Mouse (Mus musculus): Measurements from ENCODE around the gene Map3k20. TPM values are rescaled to one million over a fixed set of nuclear protein-coding genes. Genes with fewer than 3 reads are reported as not detected.
A peak's percentile ranks its signal among the peaks of the same experiment; 100 is the strongest.

Gene Map3k20
- total RNA-seq, 1 experiment from 2014 or later, result 39.2 TPM

GRCm38 (mm10) chr2:72267390-72267789 lies 18.0 kb upstream of the Map3k20 start:
- no peak for ATAC-seq (replicated peaks in 1 of 2; ENCODE audit: insufficient read depth in 1 of 2, low FRiP score in 2 of 2, low TSS enrichment in 1 of 2, low read depth in 1 of 2, poor library complexity in 2 of 2, severe bottlenecking in 2 of 2)

DNA sequence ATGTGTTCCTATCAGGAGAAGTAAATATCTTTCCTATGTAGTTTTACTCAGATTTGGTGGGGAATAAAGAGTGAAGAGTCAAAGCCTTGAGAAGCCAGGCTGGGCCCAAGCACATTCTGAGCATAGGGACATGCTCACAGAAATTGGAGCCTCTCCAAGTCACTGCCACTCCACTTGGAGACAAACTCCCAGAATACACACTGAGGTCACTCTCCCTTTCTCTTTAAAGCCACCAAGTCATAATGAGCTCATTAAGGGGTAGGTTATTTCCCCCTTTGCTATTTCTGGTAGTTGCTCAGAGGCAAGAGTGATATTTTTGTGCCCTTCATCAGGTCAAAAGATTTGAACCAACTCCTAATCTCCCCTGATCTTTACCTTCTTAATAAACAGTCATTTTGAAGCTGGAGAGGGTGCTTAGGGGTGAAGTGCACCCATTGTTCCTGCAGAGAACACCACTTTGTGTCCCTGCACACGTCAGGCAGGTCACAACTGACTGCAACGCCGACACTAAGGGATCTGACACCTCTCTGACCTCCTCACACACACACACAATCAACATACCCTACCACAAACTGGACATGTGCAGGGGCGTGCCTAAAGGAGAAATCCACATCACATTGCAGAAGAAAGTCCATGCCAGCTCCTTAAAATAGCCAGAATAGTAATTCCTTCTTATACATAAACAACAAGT lies 15.6 kb upstream of the Map3k20 start:
- no peak for ATAC-seq (replicated peaks in 1 of 2; ENCODE audit: insufficient read depth in 1 of 2, low FRiP score in 2 of 2, low TSS enrichment in 1 of 2, low read depth in 1 of 2, poor library complexity in 2 of 2, severe bottlenecking in 2 of 2)

- no peak for ATAC-seq (replicated peaks in 1 of 2; ENCODE audit: insufficient read depth in 1 of 2, low FRiP score in 2 of 2, low TSS enrichment in 1 of 2, low read depth in 1 of 2, poor library complexity in 2 of 2, severe bottlenecking in 2 of 2)
Measured at GRCm38 (mm10) chr2:72278247-72278873, 7.1 kb upstream of the Map3k20 start.

- no peak for ATAC-seq (replicated peaks in 1 of 2; ENCODE audit: insufficient read depth in 1 of 2, low FRiP score in 2 of 2, low TSS enrichment in 1 of 2, low read depth in 1 of 2, poor library complexity in 2 of 2, severe bottlenecking in 2 of 2)
Measured at GRCm38 (mm10) chr2:72280524-72280923, 4.9 kb upstream of the Map3k20 start.

DNA sequence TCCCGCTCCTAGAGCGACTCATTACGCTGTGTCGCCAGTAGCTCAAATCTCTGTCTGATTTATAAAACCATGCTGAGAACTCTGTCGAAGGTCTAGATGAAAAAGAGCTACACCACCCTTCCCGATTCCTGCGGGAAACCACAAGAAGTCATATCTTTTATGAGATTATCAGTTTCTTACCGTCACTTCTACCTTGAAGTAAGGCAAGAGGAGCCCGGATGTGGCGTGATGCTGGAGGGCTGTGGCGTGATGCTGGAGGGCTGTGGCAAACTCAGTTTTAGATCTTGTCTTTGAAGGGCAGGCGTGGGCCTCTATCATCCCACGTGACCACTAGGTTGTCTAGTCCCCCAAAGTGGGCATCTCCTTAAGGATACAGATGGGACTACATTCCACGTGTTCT lies 3.5 kb upstream of the Map3k20 start:
- ATAC-seq (replicated peaks in 1 of 2; ENCODE audit: insufficient read depth in 1 of 2, low FRiP score in 2 of 2, low TSS enrichment in 1 of 2, low read depth in 1 of 2, poor library complexity in 2 of 2, severe bottlenecking in 2 of 2), result no peak

GRCm38 (mm10) chr2:72282733-72283132 lies 2.7 kb upstream of the Map3k20 start:
- ATAC-seq (replicated peaks in 1 of 2; ENCODE audit: insufficient read depth in 1 of 2, low FRiP score in 2 of 2, low TSS enrichment in 1 of 2, low read depth in 1 of 2, poor library complexity in 2 of 2, severe bottlenecking in 2 of 2), result no peak

GRCm38 (mm10) chr2:72284689-72285088 lies 748 bp upstream of the Map3k20 start:
- no peak for ATAC-seq (replicated peaks in 1 of 2; ENCODE audit: insufficient read depth in 1 of 2, low FRiP score in 2 of 2, low TSS enrichment in 1 of 2, low read depth in 1 of 2, poor library complexity in 2 of 2, severe bottlenecking in 2 of 2)

- ATAC-seq (replicated peaks in 1 of 2; ENCODE audit: insufficient read depth in 1 of 2, low FRiP score in 2 of 2, low TSS enrichment in 1 of 2, low read depth in 1 of 2, poor library complexity in 2 of 2, severe bottlenecking in 2 of 2), result no peak
Measured at GRCm38 (mm10) chr2:72285888-72286661, 638 bp downstream of the Map3k20 start.

DNA sequence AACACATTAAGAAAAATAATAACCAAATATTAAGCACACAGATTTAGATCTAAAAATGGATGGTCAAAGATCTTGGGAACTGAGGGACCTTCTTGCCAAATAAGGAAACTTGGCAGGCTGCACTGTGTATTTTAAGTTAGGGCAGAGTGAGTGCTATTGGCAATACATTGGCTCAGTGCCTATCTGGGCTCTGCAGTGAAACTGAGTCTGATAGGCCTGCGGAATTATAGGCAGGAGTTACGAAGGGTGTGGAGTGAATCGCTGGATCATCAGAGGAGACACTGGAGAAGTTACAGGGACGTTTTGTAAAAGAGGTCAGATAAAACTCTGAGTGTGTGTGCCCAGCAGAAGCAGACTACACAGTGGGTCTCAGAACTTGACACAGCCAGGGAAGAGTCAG lies 1.7 kb downstream of the Map3k20 start:
- ATAC-seq (replicated peaks in 1 of 2; ENCODE audit: insufficient read depth in 1 of 2, low FRiP score in 2 of 2, low TSS enrichment in 1 of 2, low read depth in 1 of 2, poor library complexity in 2 of 2, severe bottlenecking in 2 of 2), result peak in 1 of 2 experiments; percentile 42; a peak in 1 of 4 replicates

DNA sequence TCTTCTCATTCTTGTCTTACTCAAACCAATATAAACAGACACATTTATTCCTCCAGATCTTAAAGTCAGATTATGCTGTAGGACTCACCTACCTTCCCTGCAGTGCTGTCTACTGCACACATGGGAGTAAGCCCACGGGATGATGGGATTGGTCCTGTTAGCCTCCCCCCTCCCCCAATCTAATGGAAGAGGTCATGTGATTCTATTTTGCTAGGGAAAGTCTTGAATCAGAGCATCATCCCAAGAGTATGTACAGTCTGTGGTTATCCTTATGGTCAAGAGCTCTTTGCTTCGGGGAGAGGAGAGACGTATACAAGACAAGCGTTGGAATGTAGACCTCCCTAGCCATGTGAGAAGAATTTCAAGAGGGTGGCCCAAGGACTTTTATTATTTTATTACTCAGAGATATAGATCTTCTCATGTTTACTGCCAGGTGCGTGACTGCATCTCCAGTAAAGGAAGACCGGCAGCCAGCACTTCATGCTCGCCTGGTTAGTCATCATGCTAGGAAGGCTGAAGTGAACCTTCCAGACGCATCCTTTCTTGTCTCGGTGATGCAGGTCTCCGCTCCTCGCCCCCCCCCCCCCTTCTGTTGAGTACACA lies 3.6 kb downstream of the Map3k20 start:
- ATAC-seq (replicated peaks in 1 of 2; ENCODE audit: insufficient read depth in 1 of 2, low FRiP score in 2 of 2, low TSS enrichment in 1 of 2, low read depth in 1 of 2, poor library complexity in 2 of 2, severe bottlenecking in 2 of 2), result no peak

GRCm38 (mm10) chr2:72291103-72291502 lies 5.7 kb downstream of the Map3k20 start:
- ATAC-seq (replicated peaks in 1 of 2; ENCODE audit: insufficient read depth in 1 of 2, low FRiP score in 2 of 2, low TSS enrichment in 1 of 2, low read depth in 1 of 2, poor library complexity in 2 of 2, severe bottlenecking in 2 of 2), result no peak

DNA sequence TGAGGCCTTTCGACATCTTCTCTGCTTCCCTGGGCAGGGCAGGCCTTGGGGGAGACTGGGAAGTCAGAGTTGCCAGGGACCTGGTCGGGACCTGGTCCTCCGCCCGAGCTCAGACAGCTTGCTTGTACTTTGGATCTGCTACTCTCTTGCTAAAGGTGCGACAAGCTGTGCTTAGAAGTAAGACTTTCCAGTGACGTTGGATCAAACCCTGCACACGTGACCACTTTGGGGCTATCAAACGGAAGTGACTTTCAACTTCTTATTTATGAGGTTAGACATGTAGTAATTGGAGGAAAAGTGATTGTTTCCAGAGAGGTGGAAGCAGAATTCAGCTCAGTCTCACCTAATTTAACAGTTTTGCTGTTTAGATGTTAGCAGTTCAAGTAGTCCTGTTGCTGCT lies 7.1 kb downstream of the Map3k20 start:
- peak; percentile 58 to 81 for ATAC-seq (replicated peaks in 1 of 2; ENCODE audit: insufficient read depth in 1 of 2, low FRiP score in 2 of 2, low TSS enrichment in 1 of 2, low read depth in 1 of 2, poor library complexity in 2 of 2, severe bottlenecking in 2 of 2)

DNA sequence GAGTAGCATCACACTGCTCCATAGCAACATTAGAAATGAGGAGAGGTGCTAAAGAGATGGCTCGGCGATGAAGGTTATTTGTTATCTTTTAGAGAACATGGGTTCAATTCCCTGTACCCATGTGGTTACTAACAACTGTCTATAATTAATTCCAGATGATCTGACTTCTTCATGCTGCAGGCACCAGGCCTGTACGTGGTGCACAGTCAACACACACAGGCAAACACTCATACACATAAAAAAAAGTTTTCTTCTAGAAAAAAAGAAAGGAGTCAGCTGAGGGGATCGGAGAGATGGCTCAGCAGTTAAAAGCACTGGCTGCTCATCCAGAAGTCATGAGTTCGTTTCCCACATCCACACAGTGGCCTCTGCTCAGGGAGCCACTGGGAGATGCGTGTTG lies 9.6 kb downstream of the Map3k20 start:
- no peak for ATAC-seq (replicated peaks in 1 of 2; ENCODE audit: insufficient read depth in 1 of 2, low FRiP score in 2 of 2, low TSS enrichment in 1 of 2, low read depth in 1 of 2, poor library complexity in 2 of 2, severe bottlenecking in 2 of 2)

DNA sequence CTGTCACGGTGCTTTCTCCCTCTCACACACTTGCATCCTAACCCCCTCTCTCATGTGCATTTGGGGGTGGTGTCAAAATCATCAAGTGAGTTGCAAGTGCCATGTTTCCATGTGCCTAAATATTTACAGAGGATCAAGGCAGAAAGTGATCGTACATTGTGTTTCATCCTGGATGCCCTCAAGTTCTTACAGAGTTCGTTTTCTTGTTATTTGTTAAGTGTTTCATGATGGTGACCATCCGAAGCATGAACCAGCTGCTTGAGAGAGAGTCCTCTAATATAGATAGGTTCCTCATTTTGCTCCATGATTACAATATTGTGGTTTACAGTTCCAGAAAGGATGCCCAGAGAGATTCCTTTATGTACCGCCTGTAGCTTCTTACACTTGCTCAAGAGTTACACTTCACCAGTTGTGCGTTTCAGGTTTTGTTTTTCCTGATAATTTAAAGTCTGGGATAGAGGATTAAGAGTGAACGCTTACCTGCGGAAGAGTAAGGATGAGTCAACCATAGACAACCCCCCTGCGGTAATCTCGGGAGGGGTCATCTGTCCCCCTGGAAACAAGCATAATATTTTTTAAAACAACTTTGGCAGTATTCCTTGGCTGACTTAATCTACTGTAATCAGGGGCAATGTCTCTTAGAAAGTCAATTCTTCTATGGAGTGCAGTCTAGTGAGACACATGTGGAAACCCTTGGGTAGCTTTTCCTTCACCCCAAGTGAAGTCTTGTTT lies 11.7 kb downstream of the Map3k20 start:
- no peak for ATAC-seq (replicated peaks in 1 of 2; ENCODE audit: insufficient read depth in 1 of 2, low FRiP score in 2 of 2, low TSS enrichment in 1 of 2, low read depth in 1 of 2, poor library complexity in 2 of 2, severe bottlenecking in 2 of 2)

- ATAC-seq (replicated peaks in 1 of 2; ENCODE audit: insufficient read depth in 1 of 2, low FRiP score in 2 of 2, low TSS enrichment in 1 of 2, low read depth in 1 of 2, poor library complexity in 2 of 2, severe bottlenecking in 2 of 2), result no peak
Measured at GRCm38 (mm10) chr2:72297716-72298082, 12.3 kb downstream of the Map3k20 start.

DNA sequence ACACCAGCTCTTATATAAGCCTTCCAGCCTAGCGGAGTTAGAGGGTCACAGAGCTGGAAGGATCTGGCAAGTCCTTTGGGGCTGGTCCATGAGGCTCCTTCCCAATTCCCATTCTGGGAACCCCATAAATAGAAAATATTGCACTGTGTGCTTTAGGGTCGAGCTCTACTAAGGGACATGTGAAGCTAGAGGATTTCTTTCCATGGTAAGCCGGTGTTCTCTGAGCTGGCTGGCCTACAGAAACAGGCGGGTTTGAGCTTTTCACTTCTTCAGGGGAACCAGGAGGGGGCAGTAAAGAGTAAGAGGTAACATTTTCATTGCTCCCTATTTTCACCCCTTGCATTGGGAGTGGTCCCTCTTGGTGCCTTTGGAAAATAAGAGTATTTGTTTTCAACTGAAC lies 13.0 kb downstream of the Map3k20 start:
- peak; percentile 25 to 59 for ATAC-seq (replicated peaks in 1 of 2; ENCODE audit: insufficient read depth in 1 of 2, low FRiP score in 2 of 2, low TSS enrichment in 1 of 2, low read depth in 1 of 2, poor library complexity in 2 of 2, severe bottlenecking in 2 of 2)

DNA sequence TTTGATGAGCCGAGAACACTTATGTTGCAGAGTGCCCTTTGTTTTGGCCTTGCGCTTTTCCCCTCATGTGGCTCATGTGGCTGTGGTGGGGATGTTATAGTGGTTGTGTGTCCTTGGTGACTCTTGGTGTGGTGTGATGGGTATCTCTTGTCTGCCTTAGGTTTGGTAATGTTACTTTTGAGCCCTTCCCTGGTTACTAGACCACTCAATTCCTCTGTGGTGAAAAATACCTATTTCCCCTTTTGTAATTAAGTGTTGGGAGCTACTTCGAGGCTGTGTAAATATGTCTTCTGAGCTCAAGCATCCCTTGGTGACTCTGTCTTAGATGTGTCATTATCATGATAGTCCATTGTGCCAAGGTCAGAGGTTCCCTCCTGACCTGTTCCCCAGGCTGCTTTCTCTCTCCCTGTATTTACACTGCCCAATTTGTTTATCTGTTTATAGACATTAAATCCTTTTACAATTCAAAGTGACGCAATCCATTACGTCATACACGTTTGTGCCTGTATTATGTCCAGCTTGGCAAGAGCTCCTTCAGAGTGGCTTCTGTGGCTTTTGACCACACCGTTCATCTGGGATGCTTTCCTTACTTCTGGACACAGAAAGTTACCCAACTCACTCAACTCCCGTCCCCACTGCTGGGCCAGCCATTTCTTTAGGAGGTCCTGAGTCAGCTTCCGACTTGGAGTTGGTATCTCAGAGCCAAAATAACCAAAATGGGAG lies 15.9 kb downstream of the Map3k20 start:
- ATAC-seq (replicated peaks in 1 of 2; ENCODE audit: insufficient read depth in 1 of 2, low FRiP score in 2 of 2, low TSS enrichment in 1 of 2, low read depth in 1 of 2, poor library complexity in 2 of 2, severe bottlenecking in 2 of 2), result no peak; a peak in 1 of 4 replicates
